Mouse (Mus musculus) heart, embryonic 14.5 days (tissue): ENCODE results near the gene Wfdc10. TPM values are rescaled to one million over a fixed set of nuclear protein-coding genes. Genes with fewer than 3 reads are reported as not detected.

Source experiments
- ATAC-seq: fragments of 200-750 bp; cut with Nextera tagmentation; 2 replicates; pipeline ENCODE4 v1.8.0; 2017; ENCODE audit warnings: low read depth, moderate TSS enrichment; ENCODE audit not compliant: insufficient number of reproducible peaks, insufficient read depth, low FRiP score
- H3K27ac ChIP-seq, 2 experiments: fragments of 200-500 bp in 1 of 2; fragments of 300-500 bp in 1 of 2; sonication (generic) in 1 of 2; replicated peaks in 1 of 2; 2 replicates each; pipeline ENCODE4 v1.5.1; 2012 to 2014; ENCODE audit warnings: low read depth in 2 of 2, low read length in 2 of 2, control low read depth in 1 of 2, mild to moderate bottlenecking in 1 of 2, mixed read lengths in 1 of 2; ENCODE audit not compliant: control insufficient read depth in 1 of 2, insufficient read depth in 1 of 2
- H3K27me3 ChIP-seq: fragments of 300-500 bp; sonication (generic); 2 replicates; pipeline ENCODE4 v1.6.1; 2014; ENCODE audit warnings: mild to moderate bottlenecking, low read length, control low read depth; ENCODE audit not compliant: control insufficient read depth, insufficient read depth
- H3K36me3 ChIP-seq: fragments of 300-500 bp; sonication (generic); 2 replicates; pipeline ENCODE4 v1.6.1; 2014; ENCODE audit warnings: mild to moderate bottlenecking, control low read depth, low read length, mixed read lengths; ENCODE audit not compliant: control insufficient read depth, insufficient read depth
- H3K4me1 ChIP-seq, 2 experiments: fragments of 200-500 bp in 1 of 2; fragments of 300-500 bp in 1 of 2; sonication (generic) in 1 of 2; 2 replicates each; pipeline ENCODE4 v1.6.1; 2012 to 2014; ENCODE audit warnings: low read length in 2 of 2, control low read depth in 1 of 2, mixed read lengths in 1 of 2; ENCODE audit not compliant: control insufficient read depth in 2 of 2, insufficient read depth in 2 of 2
- H3K4me2 ChIP-seq: fragments of 300-500 bp; sonication (generic); 2 replicates; pipeline ENCODE4 v1.6.1; 2014; ENCODE audit warnings: mild to moderate bottlenecking, low read length
- H3K4me3 ChIP-seq, 2 experiments: fragments of 200-500 bp in 1 of 2; fragments of 300-500 bp in 1 of 2; sonication (generic) in 1 of 2; 2 replicates each; pipeline ENCODE4 v1.5.1; 2012 to 2014; ENCODE audit warnings: low read length in 2 of 2, mild to moderate bottlenecking in 2 of 2, control low read depth in 1 of 2, low read depth in 1 of 2, moderate library complexity in 1 of 2; ENCODE audit not compliant: control insufficient read depth in 1 of 2, insufficient read depth in 1 of 2
- H3K9ac ChIP-seq: fragments of 300-500 bp; sonication (generic); 2 replicates; pipeline ENCODE4 v1.6.1; 2014; ENCODE audit warnings: mild to moderate bottlenecking, low read length
- H3K9me3 ChIP-seq: fragments of 300-500 bp; sonication (generic); 2 replicates; pipeline ENCODE4 v1.6.1; 2016; ENCODE audit warnings: low read length, control low read depth; ENCODE audit not compliant: control insufficient read depth
- WGBS: fragments of 180-500 bp; shearing (Covaris S2); extraction: QIAGEN DNeasy Blood & Tissue Kit; methylation state at CpG from one replicate; pipeline ENCODE4 v1.1.7; 2014; 5-methylcytosine and 5-hydroxymethylcytosine counted together
- polyA plus RNA-seq: library from polyadenylated mRNA; unstranded; fragments of >200 nt; fragmentation: Nextera tagmentation; extraction: Ambion mirVana; gene quantifications from 2 replicates; pipeline ENCODE4 v1.2.1, GENCODE M21; 2014

Gene Wfdc10
- polyA plus RNA-seq, 1 experiment from 2014 or later = not detected

DNA sequence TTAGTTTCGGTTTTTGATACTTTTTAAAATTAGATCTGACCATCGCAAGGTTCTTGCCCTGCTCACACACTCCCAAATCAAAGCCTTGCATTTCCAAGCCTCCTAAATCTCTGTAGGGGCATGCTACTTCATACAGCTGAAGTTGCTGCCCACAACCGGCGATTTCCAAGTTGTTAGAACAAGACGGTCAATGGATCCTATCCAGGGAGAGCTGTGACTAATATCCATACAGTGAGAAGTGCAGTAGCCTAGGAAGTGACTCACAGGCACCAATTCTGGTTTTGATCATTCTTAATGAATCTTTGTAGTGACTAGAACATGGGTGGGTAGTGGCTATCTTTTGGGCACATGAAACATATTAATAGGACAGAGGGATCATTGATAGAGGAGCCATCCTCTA, 45.9 kb downstream of the Wfdc10 start:
- Histone ChIP-seq H3K36me3 (no peaks in the 10 kb centered on the region), H3K9ac (no peak overlapping the region), H3K4me1 (no peaks in the 10 kb centered on the region; a peak in 1 of 4 replicates), H3K4me3 (no peak overlapping the region), H3K27ac (no peak overlapping the region), H3K27me3 (no peaks in the 10 kb centered on the region), H3K9me3 (no peaks in the 10 kb centered on the region), H3K4me2 (no peak overlapping the region)
- 81% methylated on average over 5 of the region's 5 CpGs for WGBS
- ATAC-seq = no peak

DNA sequence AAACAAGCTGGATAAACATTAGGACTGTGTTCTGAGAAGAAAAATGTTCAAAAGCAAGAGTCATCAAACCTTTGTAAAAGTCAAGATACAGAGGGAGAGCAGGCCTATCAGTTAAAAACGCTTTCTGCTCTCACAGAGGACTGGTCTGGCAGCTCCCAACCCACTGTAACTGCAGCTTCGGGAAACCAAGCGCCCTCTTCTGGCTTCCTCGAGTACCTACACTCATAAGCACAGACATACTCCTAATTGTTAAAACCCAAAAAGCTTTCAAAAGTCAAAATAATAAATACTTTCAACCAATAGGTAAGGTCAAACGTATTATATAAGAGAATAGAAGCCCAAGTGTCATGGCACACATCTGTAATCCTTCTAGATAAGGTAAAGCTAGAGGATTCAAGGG, 48.4 kb downstream of the Wfdc10 start:
- Histone ChIP-seq H3K4me1 (no peaks in the 10 kb centered on the region; a peak in 1 of 4 replicates), H3K36me3 (no peaks in the 10 kb centered on the region), H3K9ac (no peak overlapping the region), H3K9me3 (no peaks in the 10 kb centered on the region), H3K27me3 (no peaks in the 10 kb centered on the region), H3K4me2 (no peak overlapping the region), H3K4me3 (no peak overlapping the region), H3K27ac (no peak overlapping the region)
- 65% methylated on average over 5 of the region's 5 CpGs for WGBS
- ATAC-seq = no peak

DNA sequence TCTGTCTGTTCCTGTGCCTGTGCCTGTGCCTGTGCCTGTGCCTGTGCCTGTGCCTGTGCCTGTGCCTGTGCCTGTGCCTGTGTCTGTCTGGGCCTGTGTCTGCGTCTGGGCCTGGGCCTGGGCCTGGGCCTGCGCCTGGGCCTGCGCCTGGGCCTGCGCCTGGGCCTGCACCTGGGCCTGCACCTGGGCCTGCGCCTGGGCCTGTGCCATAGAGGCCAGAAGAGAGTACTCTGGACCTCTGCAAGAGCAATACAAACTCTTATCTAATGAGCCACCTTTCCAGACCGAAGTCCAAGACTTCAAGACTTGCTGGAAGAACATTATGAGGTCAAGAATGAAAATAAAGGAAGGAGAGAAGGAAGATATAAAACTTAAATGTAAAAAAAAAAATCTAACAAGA, 49.5 kb downstream of the Wfdc10 start:
- Histone ChIP-seq H3K9me3 (no peaks in the 10 kb centered on the region), H3K4me3 (no peak overlapping the region), H3K27me3 (no peaks in the 10 kb centered on the region), H3K4me2 (no peak overlapping the region), H3K36me3 (no peaks in the 10 kb centered on the region), H3K27ac (no peak overlapping the region), H3K9ac (no peak overlapping the region), H3K4me1 (no peaks in the 10 kb centered on the region)
- ATAC-seq = no peak
- WGBS = 89% methylated on average over 6 of the region's 6 CpGs

DNA sequence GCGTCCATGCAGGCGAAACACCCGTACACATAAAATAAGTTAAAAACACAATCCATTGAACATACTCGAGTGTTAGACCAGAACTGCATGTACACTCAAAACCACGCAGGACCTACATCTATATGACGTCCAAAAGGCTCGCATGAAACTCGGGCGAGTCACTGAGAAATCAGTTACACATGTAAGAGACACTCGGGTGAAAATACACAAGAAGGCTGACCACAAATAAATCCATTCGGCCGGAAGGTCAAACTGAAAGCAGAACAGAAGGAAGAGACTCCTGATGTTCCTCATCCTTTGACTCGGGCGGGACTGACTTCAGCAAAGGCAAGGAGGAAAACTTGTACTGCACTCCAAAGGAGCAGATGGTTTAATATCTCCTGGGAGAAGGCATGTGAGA, 50.1 kb downstream of the Wfdc10 start:
- H3K4me1 ChIP-seq = no peaks in the 10 kb centered on the region
- WGBS = 87% methylated on average over 14 of the region's 14 CpGs
- no peak overlapping the region for H3K9ac ChIP-seq
- no peak overlapping the region for H3K4me3 ChIP-seq
- no peaks in the 10 kb centered on the region for H3K9me3 ChIP-seq
- H3K27ac ChIP-seq = no peak overlapping the region
- no peak for ATAC-seq
- H3K36me3 ChIP-seq = no peaks in the 10 kb centered on the region
- no peaks in the 10 kb centered on the region for H3K27me3 ChIP-seq
- no peak overlapping the region for H3K4me2 ChIP-seq

Other genes starting within 250 kb of the Wfdc10 start
- gene Sdc4, start 212.2 kb upstream of the Wfdc10 start, polyA plus RNA-seq = 33.5 and 40.1 TPM in 2 replicates
- 45.7 and 47.6 TPM in 2 replicates for gene Sys1, start 199.1 kb upstream of the Wfdc10 start, polyA plus RNA-seq
- 8.0 and 16.3 TPM in 2 replicates for gene Gm20458, start 195.1 kb upstream of the Wfdc10 start, polyA plus RNA-seq
- not detected in 2 replicates for gene Trp53tg5, start 182.3 kb upstream of the Wfdc10 start, polyA plus RNA-seq
- 13.1 and 21.3 TPM in 2 replicates for gene Dbndd2, start 169.9 kb upstream of the Wfdc10 start, polyA plus RNA-seq
- 58.8 and 64.3 TPM in 2 replicates for gene Pigt, start 158.5 kb upstream of the Wfdc10 start, polyA plus RNA-seq
- 1.3 and 6.2 TPM in 2 replicates for gene Wfdc2, start 93.6 kb upstream of the Wfdc10 start, polyA plus RNA-seq
- gene Spint3, start 82.6 kb upstream of the Wfdc10 start, polyA plus RNA-seq = not detected in 2 replicates
- gene Wfdc6a, start 70.6 kb upstream of the Wfdc10 start, polyA plus RNA-seq = 0.35 and 0.43 TPM in 2 replicates
- not detected in 2 replicates for gene Eppin, start 62.5 kb upstream of the Wfdc10 start, polyA plus RNA-seq
- not detected in 2 replicates for gene Wfdc6b, start 42.5 kb upstream of the Wfdc10 start, polyA plus RNA-seq
- gene Wfdc8, start 42.4 kb upstream of the Wfdc10 start, polyA plus RNA-seq = not detected in 2 replicates
- gene Wfdc16, start 17.2 kb upstream of the Wfdc10 start, polyA plus RNA-seq = not detected in 2 replicates
- not detected in 2 replicates for gene Wfdc9, start 537 bp downstream of the Wfdc10 start, polyA plus RNA-seq
- not detected in 2 replicates for gene Wfdc11, start 18.0 kb downstream of the Wfdc10 start, polyA plus RNA-seq
- 0.19 TPM in 1 of 2 replicates, not detected in the other for gene Wfdc13, start 29.1 kb downstream of the Wfdc10 start, polyA plus RNA-seq
- gene Spint4, start 42.5 kb downstream of the Wfdc10 start, polyA plus RNA-seq = not detected in 2 replicates
- gene Spint5, start 59.3 kb downstream of the Wfdc10 start, polyA plus RNA-seq = not detected in 2 replicates
- gene Wfdc3, start 89.9 kb downstream of the Wfdc10 start, polyA plus RNA-seq = 0.51 and 0.65 TPM in 2 replicates
- gene Dnttip1, start 89.9 kb downstream of the Wfdc10 start, polyA plus RNA-seq = 51.1 and 53.8 TPM in 2 replicates
- gene Ube2c, start 113.9 kb downstream of the Wfdc10 start, polyA plus RNA-seq = 349 and 388 TPM in 2 replicates
- gene Tnnc2, start 123.9 kb downstream of the Wfdc10 start, polyA plus RNA-seq = 0.59 and 1.7 TPM in 2 replicates
- 37.2 and 38.0 TPM in 2 replicates for gene Snx21, start 129.8 kb downstream of the Wfdc10 start, polyA plus RNA-seq
- gene Acot8, start 148.8 kb downstream of the Wfdc10 start, polyA plus RNA-seq = 12.7 and 13.9 TPM in 2 replicates
- 5.4 and 5.9 TPM in 2 replicates for gene Zswim3, start 149.1 kb downstream of the Wfdc10 start, polyA plus RNA-seq
- 8.6 TPM in 2 replicates for gene Zswim1, start 166.6 kb downstream of the Wfdc10 start, polyA plus RNA-seq
- gene Spata25, start 172.5 kb downstream of the Wfdc10 start, polyA plus RNA-seq = not detected in 2 replicates
- 178 TPM in 2 replicates for gene Ctsa, start 176.8 kb downstream of the Wfdc10 start, polyA plus RNA-seq
- 54.6 and 55.1 TPM in 2 replicates for gene Neurl2, start 177.4 kb downstream of the Wfdc10 start, polyA plus RNA-seq
- gene Pltp, start 201.7 kb downstream of the Wfdc10 start, polyA plus RNA-seq = 9.6 and 10.4 TPM in 2 replicates
- gene Pcif1, start 223.3 kb downstream of the Wfdc10 start, polyA plus RNA-seq = 58.0 and 58.8 TPM in 2 replicates